Mouse (Mus musculus) lung, postnatal 4 days (tissue): ENCODE data around the gene Ubald2.
"Not testable (repeated sequence)": the region's sequence is repeated elsewhere in the genome, so short reads cannot be mapped to it uniquely, and the experiment has no call there.

ENCODE experiments used
- DNase-seq, 2 experiments: peaks; one replicate each; pipeline ENCODE4 v3.0.0; 2021

The Ubald2 gene

DNA sequence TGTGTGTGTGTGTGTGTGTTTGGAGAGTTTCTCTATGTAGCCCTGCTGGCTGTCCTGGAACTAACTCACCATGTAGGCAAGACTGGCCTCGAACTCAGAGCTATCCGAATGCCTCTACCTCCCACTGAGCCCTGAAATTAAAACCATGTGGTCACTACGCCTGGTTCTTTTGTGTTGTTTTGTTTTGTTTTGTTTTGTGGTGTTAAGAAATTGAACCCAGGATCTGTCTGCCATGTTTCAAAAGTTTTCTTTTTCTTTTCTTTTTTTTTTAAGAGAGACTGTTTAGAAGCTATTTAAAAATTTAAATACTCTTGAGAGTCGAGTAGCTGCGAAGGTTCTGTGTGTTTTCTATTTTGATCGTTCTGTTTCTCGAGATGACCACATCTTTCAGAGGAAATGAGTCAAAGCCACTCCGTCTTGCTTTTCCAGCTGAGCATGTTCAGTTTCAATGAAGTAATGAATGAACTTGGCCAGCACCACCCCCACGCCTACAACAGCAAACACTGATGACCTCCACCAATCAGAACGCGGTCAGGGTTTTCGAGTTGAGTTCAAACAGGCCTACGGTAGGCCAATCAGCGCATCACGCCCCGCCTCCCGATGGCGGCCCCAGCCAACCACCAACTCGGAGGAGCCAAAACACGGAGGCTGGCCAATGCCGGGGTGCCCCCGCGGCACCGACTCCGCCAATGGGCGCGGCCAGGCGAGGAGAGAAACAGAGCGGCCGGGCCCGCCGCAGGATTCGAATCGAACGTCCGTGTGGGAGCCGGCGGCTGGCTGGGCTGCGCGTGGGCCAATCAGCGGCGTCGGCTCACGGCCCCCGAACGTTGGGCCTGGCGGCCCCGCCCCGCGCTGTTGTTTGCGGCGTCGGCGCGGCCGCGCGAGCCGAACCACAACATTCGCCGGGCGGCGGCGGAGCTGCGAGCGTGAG lies at the start of gene Ubald2:
Gene Ubald2, plus strand, starts transcription at position 739 of the 931 bp plus-strand sequence.
- DNase-seq: peak; percentile 99 to 100

DNA sequence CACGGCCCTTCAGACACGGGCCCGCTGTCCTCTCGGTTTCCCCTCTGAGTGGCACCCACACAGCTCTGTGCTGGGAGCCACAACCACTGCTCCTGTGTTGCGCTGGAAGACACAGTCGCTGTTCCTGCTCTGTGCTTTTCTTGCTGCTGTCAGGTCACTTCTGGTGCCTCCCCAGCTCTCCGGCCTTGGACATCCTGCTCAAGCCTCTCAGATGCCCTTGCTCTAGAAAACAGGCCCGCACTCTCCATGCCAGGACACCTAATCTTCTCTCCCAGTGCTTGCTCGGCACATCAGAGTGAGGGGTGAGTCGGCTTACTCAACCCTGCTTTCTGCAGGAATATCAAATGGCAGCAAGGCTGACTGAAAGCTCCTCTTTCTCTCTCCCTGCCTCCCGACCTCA lies 49.7 kb upstream of the Ubald2 start:
- no peak for DNase-seq

DNA sequence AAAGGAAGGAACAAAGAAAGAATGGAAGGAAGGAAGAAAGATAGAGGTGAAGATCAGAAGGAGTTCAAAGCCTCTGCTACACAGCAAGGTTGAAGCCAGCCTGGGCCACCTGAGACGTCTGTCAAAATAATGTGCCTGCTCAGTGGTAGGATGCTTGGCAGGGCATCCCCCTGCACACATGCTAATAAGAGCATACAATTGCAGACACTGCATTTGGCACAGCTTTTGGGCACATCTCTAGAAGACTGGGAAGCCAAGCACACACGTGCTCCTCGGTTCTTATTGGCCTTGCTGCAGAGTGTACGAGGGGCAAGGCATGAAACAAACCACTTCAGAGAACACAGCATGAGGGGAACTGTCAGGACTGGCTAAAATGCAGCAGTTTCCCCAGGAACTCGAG lies 47.9 kb upstream of the Ubald2 start:
- DNase-seq: no peak

DNA sequence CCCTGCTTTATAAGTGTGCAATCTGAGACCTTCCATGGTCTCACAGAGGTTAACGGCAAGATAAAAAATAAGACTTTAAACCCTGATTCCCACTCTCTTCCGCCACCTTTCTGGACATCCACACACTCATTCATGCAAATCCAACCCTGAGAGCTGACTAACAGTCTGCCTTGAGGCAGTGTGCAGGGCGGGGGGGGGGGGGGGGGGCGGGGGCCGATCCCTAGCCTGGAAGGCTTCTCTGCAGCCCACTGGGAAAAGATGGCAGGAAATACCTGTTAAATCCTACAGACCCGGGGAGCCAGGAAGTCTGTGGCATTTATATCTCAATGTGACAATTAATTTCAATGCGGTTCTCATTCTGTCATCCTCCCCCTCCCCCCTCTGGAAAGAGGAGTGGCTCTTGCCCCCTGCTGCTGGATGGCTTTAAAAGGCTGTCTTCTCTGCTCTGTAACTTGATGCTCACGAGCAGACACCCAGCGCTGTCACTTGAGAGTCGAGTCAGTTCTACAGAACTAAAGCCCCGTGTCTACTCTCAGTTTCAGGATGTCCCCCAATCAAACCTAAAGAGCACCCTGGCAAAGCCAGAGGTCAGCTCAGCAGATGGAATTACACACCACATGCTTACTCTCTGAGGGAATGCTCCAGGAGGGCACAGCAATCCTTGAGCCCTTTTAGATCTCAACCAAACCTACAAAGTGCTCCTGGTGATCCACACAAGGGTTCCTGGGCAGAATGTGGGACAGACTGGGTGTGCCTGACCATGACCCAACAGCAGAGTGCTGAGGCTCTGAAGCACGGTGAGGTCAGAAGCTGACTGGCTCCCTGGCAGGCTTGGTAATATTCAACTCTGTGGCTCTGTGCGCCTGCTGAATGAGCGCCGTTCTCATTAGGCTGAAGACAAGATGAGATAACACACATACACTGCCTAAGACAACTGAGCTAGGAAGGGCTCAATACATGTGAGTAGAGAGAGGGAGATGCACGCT lies 46.5 kb upstream of the Ubald2 start:
- peak; percentile 29 to 31 for DNase-seq

DNA sequence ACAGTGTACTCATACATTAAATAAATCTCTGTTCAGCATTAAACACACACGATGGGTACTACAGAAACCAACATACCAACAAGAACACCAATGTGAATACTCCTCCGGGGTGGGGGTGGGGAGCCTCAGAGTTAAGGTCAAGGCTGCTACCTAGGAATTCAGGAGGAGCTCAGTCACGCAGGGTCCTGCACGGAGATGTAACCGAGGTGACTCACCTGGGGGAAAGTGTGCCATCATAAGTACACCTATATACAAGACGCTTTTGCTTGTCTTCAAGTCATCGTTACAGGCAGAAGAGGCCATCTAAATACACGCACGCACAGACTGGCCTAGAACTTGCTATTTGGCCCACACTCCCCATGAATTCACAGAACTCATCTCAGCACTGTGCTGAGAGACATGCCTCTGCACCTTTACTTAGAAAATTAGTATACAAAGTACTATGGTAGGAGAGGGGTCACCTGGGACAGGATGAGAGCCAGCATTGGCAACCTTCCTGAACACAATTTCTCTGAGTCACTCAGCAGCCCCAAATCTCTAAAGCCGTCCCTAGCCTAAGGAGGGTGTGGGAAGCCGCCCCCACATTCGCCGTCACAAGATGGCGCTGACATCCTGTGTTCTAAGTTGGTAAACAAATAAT lies 44.9 kb upstream of the Ubald2 start:
- DNase-seq: peak; percentile 62 to 64

DNA sequence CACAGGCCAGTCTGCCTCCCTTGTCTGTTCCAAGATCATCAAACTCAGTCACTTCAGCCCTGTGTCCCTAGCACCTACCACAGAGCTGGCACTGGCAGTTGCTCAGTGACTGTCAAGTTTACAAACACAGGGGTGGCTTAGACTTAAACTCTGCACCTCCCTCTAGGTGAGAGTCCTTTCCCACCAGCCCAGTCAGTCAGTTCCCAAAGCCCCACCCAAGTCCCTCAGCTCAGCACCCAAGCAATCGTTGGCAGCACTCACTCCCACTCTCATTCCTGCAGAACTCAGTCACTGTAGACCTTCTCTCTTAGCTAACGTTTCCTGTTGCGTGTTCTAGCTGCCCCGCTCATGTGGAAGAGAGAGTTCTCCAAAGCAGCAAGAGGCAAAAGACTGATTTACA lies 39.1 kb upstream of the Ubald2 start:
- DNase-seq: no peak

DNA sequence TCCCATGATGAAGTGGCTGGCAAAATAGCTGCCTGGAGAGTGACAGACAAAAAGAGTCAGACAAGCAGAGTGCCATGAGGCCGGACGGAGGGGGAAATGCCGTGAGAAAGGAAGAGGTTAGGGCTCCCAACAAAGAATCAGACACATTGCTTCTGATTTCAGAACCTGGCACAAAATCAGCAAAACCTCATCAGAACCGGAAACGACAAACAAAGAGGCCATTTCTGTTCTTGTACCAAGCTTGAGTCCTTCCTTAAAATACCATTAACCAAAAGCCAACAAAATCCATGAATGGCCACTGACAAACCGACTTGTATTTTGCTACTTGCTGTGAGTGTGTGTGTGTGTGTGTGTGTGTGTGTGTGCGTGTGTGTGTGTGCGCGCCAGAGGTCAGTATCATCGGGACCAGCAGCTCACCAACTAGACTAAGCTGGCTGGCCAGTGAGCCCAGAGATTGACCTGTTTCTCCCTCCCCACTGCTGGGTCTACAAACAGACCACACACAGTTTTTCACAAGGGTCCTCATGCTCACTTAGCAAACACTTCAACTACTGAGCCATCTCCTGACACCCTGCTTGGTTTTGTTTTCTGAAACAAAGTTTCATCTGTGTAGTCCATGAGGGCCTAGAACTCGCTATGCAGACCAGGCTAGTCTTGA lies 37.5 kb upstream of the Ubald2 start:
- no peak for DNase-seq

DNA sequence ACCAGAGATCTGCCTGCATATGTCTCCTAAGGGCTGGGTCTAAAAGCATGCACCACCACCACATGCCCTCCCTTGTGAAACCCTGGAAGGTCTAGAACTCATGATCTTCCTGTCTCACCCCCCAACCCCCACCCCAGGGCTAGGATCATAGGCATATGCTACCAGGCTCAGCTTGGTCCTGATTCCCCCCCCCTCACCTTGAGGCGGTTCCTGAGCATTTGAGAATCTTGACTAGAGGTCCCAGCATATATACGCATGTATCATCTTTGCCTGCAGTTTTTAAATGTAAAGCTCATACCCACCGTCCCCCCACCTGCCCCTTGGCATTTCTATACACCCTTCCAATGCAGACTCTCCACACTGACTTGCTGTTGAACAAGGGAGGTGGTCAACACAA lies 37.0 kb upstream of the Ubald2 start:
- DNase-seq: no peak

DNA sequence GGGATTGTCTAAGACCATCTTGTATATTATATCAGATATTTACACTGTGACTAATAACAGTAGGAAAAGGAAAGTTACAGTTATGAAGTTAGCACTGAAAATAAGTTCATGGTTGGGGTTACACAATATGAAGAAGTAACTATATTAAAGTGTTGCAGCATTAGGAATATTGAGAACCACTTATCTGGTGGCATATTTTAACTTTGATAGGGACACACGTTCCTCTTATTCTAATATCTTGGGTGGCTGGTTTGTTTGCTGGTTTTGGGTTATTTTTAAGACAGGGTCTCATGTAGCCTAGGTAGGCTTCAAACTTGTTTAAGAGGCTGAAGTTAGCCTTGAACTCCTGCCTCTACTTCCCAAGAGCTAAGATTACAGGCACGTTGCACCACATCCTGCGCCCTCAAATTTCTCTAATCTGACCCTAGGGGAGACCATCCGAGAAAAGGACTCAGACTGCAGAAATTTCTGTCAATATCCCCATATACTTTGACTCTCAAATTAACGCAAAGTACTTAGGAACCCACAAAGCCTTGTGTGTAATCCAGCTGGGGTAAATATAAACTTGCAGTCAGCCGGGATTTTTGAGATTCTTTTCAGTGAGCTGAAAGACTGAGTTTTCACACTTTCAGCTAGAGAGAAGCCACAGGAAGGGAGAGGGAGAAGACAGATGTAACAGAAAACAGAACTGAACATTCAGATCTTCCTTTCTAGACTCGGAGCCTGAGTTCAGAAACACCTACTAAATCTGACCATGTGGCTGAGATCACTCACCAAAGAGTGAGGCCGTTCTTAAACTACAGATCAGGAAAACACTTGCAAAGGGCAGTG lies 36.2 kb upstream of the Ubald2 start:
- no peak for DNase-seq

DNA sequence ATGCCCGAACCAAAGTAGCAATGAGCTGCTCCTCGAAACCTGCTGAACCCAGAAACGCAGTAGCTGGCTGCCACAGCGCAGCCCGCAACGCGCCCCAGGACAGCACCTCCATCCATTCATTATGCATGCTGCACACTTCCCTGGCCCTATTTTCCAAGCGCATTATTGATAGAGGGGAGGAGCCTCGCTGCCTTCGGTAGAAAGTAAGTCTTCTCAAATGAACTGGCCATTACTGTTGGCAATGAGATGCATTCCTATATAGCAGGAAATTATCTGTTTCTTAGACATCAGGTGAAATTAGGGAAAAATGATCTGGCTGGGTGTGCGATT lies 35.6 kb upstream of the Ubald2 start:
- DNase-seq: no peak

DNA sequence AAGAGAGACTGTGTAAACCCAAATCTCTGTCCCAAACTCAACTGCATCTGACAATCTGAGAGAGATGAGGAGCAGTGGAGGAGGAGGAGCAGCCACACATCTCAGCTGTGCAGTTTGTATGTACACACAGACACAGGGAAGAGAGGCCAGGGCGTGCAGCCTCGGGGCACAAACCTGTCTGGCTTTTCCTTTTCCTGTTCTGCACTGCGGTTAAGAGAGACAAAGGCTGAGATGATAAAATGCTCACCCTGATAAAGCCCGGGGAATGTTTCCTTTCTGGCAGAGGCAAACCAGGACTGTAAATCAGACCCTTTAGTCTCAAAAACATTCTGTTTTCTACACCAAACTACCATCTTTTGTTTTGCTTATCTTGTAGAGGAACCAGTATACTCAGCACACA lies 33.3 kb upstream of the Ubald2 start:
- DNase-seq: peak in 1 of 2 experiments; percentile 24

DNA sequence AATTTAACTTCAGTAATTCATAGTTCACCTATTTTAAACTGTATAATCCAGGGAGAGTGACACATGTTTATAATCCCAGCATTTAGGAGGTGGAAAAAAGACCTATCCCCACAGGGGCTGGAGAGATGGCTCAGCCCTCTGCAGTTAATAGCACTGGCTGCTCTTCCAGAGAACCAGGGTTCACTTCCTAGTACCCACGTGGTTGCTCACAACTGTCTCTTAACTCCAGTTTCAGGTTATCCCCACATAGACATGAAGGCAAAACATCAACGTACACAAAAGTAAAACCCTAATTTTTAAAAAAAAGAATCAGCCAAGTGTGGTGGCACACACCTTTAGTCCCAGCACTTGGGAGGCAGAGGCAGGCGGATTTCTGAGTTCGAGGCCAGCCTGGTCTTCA lies 28.3 kb upstream of the Ubald2 start:
- no peak for DNase-seq

DNA sequence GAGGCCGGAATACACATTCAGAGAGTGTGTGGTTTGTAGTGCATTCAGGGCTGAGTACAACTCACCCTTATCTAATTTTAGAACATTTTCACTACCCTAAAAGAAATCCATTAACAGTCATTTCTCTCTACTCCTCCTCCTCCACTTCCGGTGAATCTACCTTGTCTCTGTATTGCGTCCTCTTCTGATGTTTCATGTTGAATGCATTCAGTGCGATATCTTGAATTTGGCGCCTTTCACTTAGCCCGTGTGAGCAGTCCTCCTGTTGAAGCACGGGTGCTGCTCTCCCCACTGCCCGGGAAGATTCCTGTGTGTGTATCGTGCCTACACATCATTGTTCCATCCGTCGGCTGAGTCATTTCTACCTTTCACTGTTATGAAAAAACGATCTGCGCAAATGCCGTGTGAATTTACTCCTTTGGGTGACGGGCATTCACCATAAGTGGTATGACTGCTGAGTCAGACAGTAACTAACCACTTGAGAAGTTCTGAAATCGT lies 27.6 kb upstream of the Ubald2 start:
- DNase-seq: no peak

DNA sequence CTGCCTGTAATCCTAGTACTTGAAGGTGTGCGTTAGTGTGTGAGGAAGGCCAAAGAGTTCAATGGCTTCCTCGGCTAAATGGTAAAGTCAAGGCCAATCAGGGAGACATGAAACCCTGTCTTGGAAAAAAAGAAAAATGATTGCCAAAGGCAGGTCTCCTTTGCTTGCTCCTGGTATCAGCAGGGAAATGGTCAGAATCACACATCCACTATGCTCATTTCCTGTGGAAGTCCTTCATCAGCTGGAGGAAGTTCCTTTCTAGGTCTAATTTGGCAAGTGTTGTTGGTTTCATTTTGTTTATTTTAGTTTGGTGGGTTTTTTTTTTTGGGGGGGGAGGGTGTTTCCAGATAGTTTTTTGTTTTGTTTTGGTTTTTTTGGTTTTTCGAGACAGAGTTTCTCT lies 24.9 kb upstream of the Ubald2 start:
- no peak for DNase-seq

DNA sequence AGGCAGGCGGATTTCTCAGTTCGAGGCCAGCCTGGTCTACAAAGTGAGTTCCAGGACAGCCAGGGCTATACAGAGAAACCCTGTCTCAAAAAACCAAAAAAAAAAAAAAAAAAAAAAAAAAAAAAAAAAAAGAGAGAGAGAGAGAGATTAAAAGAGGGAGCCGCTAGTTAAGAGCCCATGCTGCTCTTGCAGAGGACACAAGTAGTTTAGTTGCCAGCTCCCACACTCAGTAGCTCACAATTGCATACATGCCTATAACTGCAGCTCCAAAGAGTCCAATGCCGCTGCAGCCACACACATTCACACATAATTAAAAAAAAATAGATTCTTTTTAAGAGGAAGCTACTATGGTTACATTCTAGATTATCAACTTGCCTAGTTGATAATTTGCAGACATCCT lies 23.5 kb upstream of the Ubald2 start:
- not testable (repeated sequence) for DNase-seq

DNA sequence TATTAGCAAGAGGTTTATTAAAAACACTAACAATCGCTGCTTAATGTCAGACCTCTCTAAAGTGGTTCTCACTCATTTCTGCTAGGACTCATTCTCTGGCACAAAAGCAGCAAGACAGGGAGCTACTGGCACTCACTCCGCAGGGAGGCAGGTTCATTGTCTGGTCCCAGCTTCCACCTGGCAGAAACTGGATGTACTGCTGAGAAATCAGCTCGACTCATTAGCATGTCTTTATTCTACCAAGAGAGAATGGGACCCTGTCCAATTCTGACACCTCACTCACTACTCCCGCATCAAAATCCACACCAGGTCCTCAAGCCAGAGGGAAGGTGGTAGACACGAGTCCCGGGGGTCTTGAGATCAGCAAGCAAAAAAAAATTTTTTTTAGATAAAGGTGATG lies 22.3 kb upstream of the Ubald2 start:
- DNase-seq: no peak

DNA sequence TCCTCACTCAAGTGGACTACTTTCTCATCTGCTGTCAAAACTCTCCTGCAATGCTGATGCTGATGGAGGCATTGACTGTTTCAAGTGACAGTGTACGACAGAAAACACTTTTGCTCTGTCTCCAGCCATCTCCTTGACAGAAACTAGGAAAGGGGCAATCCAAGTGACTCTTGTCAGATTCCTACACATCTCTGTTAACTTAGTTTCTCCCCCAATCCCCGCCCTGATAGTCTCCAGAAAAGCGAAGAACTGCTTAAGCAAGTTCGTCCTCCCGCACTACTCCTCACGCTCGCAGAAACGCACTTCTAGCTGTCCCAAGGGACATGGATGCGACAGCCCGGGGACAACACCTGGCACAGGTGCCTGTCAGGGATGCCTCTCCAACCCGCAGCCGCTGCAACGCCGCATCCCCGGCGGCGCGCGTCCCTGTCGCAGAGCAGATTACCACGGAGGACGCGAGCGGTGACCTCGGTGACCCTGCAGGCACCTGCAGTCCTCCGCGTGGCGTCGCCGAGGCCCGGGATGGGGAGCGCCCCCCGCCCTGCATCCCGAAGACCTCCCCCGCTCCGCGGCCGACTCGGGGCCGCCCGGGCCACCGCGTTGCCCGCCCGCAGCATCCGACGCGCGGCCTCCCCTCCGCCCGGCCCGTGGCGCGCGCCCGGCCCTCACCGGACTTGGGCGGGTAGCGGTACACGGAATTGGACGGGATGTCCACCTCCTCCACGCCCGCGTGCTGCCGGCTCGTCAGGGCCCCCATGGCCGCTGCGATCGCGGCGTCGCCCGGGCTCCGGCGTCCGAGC lies 21.7 kb upstream of the Ubald2 start:
- peak; percentile 16 to 42 for DNase-seq

DNA sequence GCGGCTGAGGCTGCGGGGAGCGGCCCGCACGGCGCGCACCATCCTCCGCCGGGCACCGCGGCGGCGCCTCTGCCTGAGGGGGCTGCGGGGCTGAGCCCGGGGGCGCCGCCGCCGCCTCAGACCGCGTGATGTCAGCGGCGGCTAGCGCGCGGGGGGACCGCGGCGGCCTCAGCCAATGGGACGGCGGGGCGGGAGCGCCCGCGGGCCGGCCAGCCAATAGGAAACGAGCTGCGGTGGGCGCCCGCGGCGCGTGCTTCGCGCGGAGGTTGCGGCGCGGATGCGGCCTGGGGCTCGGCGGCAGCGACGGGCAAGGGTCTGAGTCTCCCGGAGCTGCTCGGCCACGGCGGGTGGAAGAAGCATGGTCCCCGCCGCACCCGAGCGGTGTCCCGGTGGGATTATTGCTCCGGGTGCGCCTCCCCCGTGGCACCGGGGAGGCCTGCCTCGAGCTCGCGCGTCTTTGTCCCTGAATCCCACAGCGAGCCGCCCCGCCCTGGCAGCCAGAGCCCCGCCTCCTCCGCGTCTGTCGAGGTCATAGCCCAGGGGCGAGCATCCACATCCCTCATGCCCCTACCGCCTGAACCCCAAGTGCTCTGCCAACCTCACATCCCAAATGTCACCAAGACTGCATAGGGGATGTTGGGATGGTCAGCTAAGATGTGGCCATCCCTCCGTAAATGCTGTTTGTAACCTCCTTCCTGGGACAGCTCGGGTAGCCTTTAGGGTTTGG lies 20.8 kb upstream of the Ubald2 start, which contains the start of gene Rnf157:
Gene Rnf157, minus strand, starts transcription at position 129 of the 727 bp plus-strand sequence.
- DNase-seq: peak; percentile 86 to 89

DNA sequence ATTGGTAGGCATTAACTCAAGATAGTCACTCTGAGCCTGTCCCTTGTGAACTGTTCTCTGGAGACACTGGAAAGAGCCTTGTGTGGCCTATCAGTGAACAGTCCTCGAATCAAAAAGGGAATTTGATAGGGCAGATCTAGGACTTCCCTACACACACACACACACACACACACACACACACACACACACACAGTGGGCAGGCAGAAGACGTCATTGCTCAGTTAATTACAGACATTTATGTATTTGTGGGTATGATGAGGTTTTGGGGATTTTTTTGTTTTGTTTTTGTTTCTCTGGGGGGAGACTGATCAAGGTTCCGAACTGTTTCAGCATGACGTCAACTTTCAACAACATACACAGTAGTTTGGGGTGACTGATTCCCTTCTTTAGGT lies 20.3 kb upstream of the Ubald2 start:
- no peak for DNase-seq
